Mouse (Mus musculus) heart, postnatal 4 days (tissue): ENCODE results near the gene Crbn. TPM values are rescaled to one million over a fixed set of nuclear protein-coding genes. Genes with fewer than 3 reads are reported as not detected.
A peak's percentile ranks its signal among the peaks of the same experiment; 100 is the strongest.

Experiments
- DNase-seq: peaks from one replicate; pipeline ENCODE4 v3.0.0; 2021
- total RNA-seq, 2 experiments: library from RNA; stranded (reverse); gene quantifications; 2 replicates each; pipeline ENCODE4 v1.2.3; 2021

Gene Crbn
- total RNA-seq, result 10 to 100 TPM; 30.8 to 32.4 TPM

DNA sequence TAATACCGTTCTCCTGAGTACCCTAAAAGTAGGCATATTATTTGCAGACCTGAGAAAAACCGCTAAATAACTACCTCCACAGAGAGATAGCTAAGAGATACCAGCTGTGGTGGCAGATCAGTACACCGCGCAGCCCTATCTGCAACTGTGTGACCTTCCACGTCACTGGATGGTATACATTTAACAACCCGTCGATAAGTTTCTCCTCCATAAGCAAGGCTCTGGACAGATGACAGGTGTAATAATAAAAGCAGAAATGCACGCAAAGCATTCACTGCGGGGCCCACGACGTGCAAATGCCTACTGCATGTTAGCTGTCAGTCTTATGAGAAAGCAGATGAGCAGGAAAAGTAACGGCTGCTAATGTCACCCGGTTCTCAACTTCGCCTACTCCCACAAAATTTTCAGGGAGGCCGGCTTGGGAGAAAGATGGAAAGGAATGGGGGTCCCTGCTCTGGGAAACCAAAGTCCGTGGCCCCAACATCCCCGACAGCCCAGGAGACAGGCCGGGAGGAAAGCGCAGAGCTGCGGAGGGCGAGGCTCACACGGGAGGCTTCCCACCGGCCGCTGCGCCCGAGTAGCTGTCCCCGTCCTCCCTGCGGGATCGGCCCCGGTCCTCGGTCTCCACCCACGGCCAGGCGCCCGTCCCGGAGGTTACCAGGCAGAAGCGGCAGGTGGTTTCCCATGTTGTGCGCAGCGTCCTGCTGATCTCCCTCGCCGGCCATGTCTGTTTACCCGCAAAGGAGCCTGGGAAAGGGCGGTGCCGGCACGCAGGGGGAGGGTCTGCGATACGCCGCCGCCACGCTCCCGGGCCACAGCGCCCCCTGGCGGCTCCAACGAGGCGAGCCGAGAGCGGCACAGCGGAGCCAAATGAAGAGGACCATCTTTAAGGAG is at the start of gene Crbn:
Gene Crbn (minus strand): TSS at position 745 of the 894 bp plus-strand sequence.
- peak; percentile 95 for DNase-seq

DNA sequence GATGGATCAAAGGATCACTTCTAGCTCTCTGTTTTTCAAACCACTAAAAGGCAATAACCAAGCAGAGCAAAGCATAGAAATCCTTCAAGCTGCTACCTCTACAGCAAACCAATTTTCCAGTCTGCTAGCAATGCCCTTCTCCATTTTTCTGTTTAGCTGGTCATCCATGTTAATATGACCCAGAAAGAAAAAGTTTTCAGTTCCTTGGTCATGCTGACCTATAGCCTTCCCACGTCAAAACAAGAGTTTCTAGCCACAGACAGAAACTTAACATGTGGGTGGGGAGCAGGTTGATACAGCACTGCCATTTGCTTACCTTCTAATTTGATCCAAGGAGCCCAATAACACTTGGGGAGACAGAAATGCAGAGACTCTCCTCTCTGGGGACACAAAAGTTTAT is 40.3 kb upstream of the Crbn start:
- no peak for DNase-seq

DNA sequence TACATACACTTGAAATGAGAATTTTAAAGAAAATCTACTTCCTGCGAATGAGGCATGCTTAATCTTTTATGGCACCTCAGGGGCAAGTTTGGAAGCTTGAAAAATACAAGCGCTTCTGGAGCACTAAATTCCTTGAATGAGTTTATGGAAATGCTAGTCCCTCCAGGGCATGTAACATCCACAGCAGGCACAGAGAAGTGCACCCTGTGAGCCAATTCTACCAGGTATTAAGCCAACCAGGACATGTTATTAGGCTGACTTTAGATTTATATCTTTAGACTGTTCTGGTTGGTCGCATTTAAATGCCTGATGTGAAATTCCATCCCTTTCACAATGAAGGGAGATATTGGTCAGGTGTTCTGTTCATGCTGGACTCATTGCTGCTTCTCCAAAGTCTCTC is 38.2 kb upstream of the Crbn start:
- no peak for DNase-seq

DNA sequence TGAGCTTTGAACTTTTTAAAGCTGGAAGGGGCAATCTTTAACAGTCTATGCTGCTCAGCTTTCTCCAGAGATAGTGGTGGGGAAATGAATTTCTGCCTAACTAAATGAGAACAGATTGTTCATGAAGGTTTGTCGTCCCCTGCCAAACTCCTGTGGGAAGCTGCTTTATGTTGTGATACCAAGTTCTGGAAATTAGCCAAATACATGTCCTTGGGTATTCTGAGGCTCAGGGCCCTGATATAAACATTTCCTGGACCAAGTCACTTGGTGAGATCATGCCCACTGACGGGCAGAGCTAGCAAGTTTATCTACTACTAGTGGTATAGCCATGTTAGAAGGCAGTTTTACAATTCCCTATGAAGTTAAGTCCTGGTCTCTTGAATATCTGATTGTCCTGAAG is 35.4 kb upstream of the Crbn start:
- DNase-seq, result no peak

DNA sequence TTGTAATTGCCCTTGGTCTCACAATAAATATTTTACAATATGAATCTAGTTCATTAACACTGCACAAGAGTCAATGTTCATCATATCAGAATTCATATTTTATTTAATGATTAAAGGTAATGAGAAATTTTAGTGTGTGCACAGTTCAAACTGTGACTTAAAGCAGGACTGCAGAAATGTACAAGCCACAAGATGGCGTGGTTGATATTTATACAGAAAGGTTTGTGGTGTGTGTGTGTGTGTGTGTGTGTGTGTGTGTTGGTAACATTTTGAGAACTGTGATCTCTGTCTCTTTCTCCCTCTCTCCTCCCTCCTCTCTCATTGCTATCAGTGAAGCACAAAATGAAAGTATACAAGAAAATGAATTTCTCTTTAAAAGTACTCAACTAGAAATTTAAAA is 22.5 kb upstream of the Crbn start:
- DNase-seq, result no peak

DNA sequence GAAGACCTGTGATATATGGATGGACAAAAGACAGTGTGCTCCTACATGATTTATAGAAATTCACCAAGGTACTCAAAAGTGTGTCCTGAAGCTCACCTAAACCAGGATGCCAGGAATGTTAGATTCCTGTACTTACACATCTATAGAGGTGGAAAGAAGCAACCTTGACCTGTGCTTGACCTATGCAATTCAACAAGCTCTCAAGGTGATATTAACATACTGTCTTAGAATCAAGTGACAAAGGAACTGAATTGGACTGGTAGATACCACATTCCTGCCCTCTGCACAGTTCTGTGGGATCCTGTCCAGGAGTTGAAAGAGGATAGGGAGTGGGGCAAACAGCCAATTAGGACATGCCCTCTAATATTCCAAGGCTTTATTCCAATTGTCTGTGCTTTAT is 20.7 kb upstream of the Crbn start:
- no peak for DNase-seq

DNA sequence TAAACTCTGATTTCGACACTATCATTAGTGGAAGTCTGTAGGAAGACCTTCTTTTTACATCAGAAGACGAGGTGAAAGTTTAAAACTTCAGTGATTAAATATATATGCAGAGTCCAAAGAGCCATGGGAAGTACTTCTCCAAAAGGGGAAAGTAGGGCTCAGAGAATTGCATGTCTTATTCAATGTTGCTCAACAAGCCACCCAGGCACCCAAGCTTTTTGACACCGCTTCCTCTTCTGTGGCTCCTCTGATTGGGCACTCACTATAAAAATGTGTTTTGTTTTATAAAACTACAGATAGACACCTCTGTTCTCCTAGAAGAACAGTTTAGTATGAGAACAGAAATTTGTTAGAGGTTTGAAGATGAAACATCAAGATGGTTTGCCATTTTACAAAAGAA is 20.0 kb upstream of the Crbn start:
- no peak for DNase-seq

DNA sequence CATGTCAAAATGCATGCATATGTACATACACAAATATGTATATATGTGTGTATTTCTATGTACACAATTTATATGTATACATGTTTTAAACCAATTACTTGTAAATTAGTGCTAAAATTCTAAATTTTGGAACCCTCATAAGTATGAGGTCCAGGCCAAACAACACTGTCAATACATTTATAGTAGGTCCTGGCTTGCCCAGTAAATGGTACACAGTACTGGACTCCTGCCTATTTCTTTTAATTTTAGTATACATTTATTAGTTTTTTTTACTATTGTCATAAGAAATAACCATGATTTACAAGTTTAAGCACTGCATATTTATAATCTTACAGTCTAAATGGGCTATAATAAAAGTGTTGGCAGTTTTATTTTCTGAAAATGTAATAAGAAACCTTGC is 19.4 kb upstream of the Crbn start:
- no peak for DNase-seq

DNA sequence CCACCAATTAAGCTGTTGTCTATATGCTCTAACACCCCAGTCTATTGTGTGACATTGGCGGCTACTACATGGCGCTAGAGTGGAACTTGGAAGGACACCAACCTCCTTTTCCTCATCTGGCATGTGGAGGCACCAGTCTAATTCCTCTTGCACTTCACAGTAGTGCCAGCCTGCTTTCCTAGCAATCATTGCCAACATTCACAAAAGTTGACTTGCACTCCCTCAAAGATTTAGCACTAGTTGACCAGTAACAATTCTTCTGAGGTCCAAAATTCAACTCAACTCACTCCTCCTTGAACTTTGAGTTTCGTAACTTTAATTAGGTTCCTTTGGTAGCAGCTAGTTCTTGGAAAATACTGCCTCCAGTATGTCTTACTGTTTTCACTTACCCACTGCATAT is 10.8 kb upstream of the Crbn start:
- DNase-seq, result no peak

DNA sequence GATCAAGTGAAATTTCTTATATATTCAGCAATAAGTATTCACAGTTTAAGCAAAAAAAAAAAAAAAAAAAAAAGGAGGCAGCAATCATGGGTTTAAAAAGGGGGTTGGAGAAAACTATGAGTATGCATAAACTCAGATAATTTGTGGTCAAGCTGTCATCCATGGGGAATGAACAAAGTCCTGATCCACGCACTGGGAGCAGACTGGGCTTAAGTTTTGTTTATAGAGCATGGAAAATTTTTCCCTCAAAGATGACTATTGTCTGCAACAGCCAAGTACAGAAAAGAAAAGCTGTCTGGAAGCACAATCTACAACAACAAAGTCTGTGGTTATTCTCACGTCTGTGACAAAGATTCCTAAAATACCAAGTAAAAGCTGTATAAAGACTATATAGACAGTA is 9.3 kb upstream of the Crbn start:
- DNase-seq, result no peak

DNA sequence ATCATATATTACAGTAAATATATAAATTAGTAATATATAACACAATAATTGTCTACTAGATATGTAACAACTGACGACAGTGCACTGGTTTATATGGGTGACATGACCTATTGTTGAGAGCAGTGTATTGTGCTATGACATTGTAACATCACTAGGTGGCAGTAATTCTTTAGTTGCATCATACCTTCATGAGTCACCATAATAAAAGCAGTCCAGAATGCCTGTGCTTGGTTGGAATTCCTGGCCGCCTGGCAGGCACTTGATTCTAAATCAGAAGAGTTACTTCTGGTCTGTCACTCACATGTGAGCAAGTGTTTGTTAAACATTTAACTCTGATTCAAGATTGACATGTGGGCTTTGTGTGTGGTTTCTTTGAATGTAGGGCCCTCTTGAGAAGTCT is 5.0 kb upstream of the Crbn start:
- no peak for DNase-seq

DNA sequence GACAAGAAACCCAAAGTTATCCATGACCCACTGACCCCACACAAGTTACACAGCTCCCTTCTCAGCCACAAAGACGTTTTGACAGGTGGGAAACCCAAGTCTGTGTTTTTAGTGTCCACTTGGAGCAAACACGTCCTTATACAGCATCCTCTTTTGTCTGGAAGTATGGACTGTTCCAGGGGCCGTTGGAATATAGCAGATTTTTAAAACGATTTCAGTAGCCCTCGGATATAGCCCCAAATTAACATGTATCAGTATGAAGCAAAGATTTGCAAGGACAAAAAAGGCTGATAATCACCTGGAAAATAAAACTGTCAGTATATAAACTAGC is 315 bp upstream of the Crbn start:
- no peak for DNase-seq

DNA sequence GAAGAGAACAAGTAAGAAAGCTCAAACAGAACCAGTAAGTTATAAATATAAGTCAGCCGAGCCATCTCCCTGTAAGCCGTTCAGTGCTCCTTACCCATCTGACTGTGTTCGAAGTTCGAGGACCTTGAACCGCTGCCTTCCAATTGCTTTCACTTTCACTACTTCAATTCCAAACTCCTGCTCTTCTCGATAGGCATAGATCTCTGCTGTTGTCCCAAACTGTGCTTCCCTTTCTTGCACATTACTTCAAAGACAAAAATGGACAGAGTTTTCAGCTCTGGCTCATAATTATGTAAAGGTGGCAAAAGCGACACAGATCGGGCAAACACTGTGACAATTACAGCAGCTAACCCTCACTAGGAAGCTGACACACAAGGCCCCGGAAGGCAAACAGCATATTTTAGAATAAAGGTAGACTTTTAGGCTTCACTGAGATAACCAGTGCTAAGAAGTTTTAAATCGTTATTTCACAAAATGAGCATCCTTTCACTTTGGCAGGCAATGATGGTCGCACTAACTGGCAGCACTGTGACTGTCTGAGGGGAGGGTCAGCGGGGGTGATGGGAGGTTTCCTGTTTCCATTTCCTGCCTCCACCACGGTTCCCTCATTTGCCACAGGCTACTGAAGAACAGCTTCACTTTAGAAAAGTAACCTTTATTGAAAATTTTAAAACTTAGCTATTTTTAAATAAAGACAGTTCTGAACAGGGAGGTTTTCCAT is 5.6 kb downstream of the Crbn start:
- DNase-seq, result no peak

DNA sequence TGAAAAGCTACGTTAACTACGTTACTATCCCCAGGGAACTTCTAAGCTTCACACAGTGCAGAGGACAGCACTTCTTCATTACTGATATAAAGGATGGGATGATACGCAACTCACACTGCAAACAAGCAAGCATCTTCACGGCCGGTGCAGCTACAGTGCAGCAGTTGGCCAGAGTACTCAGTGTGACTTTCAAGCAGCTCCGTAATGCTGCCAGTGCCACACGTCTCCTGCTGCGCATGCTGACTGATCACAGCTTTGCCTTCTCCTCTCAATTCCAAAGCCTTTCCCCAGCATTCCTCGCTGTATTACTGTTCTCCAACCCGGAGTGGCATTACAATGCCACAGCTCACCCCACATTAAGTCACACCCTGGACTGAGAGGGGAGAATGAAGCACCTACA is 6.3 kb downstream of the Crbn start:
- no peak for DNase-seq

DNA sequence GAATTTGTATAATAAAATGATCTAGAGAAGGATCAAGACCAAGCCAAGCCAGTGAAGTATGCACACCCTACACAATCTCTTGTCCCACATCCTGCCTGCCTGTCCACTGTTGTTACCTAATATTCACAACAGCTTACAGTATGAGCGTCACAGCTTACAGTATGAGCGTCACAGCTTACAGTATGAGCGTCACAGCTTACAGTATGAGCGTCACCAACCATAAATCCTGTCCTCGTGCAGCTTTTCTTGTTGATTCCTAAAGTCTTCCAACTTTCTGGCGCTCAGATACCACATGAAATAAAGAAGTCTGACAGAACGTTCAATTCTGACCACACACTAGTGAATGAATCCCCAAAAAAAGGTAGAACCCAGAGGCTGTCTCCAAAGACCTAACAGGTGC is 6.8 kb downstream of the Crbn start:
- no peak for DNase-seq

DNA sequence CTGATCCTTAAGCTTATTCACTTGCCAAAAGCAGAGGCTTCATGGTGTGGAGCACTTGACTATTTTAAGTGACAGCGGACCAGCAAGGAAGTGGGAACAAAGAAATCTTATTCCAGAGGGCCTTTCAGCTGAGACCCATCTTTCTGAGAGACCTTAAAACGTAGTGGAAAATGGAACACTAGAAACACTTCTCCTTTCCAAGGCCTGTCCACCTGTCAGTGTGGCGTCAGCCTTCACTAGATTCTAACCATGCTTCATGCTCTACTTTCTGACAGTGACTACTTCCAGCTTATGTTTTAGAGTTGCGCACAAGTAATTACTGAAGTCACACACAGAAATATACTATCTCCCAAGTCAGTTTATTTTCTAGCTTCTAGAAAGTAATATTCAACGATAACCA is 7.4 kb downstream of the Crbn start:
- DNase-seq, result no peak

DNA sequence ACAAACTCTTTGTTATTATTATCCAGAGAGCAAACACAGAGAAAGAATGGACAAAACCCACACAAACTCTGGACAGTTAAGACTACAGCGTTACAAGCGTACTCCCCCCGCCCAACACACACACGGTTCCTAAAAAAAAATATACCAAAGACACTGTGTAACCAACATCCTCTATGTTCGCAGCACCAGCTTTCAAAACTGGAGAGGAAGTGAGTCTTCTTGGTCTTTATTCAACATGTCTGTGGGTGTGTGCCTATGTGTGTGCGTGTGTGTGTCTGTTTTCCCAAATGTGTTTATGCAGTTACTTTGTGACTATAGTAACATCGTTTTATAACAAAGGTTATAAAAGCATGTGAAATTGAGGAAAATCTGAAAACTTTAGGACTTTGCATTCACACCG is 8.4 kb downstream of the Crbn start:
- DNase-seq, result no peak

DNA sequence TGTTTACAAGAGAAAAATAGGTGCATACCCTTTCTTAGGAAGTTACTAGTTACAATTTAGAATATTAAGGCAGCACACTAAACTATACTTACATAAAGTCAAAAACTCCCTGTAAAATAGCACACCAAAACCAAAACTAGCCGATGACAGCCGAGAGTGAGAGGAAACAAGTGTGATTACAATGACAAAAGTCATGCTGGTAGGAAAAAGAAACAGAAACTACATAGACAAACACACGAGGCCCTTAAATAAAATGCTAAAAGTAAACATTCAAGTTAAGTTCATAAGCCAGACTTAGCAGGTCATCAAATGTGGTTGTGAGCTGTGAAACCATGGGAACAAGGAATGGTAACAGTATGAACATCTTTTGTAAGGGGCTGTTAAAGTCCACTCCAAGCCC is 12.7 kb downstream of the Crbn start:
- no peak for DNase-seq

DNA sequence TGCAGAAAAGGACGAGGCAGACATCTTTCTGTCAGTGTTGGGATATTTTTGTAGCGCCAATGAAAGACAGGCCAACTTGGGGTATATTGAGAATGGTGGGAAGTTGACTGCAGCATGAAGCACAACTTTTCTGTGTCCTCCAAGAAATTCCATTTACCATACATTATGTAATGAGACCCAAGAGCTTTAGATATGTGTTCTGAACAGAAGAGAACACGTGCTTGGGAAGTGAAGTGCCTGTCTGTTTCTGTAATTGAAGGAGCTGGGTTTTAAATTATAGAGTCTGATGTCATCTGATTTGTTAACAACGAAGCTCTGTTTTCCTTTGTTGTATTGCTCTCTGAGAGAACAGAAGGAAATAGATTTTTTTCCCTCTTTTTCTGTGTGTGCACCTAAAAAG is 29.8 kb downstream of the Crbn start:
- DNase-seq, result no peak

DNA sequence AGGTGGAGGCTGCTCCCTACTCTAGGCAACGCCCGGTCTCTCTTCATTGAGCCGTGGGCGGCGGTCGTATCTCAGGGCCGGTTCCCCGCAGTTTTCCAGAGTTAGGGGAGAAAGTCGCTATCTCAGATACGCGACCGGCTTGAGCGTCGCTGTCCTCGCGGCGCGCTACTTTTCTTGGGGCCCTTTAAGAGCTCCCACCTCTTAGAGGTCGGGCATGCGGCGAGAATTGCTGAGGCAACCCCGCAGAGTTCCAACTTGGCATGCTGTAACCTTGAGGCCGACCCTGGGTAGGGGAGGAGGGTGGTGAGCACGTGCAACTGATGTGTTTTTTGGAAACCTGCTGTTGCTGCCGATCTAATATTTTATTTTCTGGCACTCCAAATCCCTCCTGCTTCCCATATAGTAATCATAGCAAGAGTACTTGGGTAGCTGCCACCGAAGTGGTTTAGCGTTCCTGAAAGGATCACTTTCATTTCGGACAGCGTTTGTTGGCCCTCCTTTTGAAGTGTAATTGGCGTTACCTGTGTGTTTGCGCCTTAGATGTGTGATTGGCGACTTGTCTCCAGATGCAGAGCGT is 30.5 kb downstream of the Crbn start:
- DNase-seq, result no peak

DNA sequence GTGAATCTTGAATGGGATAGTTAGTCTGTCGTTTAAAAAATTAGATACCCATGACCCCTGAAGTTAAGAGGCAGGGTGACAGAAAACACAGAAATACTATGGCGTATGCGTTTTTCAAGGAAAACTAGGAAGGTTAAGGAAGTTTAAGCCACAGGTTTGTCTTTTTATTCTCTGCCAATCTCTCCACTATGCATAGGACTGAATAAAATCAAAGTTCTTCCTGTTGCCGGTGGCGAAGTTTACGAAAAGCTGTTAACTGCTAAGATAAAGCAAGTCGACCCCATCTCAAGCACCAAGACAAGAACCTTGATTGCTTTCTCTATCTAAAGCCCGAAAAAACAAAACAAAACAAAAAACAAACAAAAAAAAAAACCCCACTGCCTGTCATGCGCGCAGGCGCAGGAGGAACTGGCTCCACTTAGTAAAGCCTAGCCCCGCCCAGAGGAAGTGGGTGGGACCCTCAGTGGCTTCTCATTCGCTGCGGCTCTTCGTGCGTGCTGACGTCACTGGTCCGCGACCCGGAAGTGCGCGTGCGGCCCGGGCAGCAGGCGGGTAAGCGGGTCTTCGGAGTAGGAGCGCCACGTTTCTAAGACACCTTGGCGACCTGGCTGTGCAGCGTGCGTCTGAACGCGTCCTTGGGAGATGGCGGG is 31.1 kb downstream of the Crbn start, which contains the start of gene Trnt1:
Gene Trnt1 (plus strand): TSS at position 481 of the 650 bp plus-strand sequence.
- peak; percentile 98 for DNase-seq

DNA sequence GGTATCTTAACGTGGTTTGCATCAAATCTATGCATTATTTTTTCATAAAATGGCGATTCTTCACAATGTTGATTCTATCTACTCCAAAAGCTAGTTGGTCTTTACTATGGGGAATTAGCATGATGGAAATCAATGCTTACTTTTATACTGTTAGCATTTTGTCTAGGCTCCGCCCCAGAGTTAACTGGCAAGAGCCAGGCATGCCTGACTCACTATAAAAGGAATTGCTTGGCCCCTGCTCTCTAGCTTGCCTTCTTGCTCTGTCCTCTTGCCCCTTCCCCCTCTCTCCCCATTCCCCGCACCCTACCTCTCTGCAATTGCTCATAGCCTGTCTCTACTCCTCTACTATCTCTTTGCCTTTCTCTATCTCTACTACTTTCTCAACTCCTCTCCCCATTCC is 33.1 kb downstream of the Crbn start:
- DNase-seq, result no peak

DNA sequence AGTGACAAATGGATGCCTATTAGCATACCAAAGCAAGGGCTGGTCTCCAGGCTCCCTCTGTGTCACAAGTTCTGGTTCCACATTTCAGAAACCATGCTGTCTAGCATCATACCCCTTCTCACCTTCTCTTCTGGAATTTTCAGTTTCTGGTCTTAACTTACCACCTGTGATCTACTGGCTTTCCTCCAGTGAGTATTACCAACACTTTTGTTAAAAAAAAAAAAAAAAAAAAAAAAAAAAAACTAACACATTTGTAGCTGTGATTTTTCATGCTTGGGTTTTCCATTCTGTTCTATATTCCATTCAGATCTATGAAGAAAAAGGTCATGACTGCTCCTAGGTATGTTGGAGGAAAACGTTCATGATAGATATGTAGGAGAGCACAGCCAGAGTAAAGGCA is 34.0 kb downstream of the Crbn start:
- DNase-seq, result no peak
